Mouse (Mus musculus) left cerebral cortex, postnatal 4 days (tissue): ENCODE measurements around the gene Dmrta2. TPM values are rescaled to one million over a fixed set of nuclear protein-coding genes. Genes with fewer than 3 reads are reported as not detected.
A peak's percentile ranks its signal among the peaks of the same experiment; 100 is the strongest.

Experiments
- DNase-seq: peaks from one replicate; pipeline ENCODE4 v3.0.0-alpha.2; 2022
- intact Hi-C: fragments of 180-260 bp; cut with DNase I; formaldehyde crosslinking; loops from one replicate; pipeline ENCODE4 v1.15.1; 2025
- total RNA-seq, 2 experiments: library from RNA; stranded (reverse); gene quantifications; 2 replicates each; pipeline ENCODE4 v1.2.3; 2021

Dmrta2 gene
- total RNA-seq = 1 to 10 TPM; 3.2 to 4.7 TPM

DNA sequence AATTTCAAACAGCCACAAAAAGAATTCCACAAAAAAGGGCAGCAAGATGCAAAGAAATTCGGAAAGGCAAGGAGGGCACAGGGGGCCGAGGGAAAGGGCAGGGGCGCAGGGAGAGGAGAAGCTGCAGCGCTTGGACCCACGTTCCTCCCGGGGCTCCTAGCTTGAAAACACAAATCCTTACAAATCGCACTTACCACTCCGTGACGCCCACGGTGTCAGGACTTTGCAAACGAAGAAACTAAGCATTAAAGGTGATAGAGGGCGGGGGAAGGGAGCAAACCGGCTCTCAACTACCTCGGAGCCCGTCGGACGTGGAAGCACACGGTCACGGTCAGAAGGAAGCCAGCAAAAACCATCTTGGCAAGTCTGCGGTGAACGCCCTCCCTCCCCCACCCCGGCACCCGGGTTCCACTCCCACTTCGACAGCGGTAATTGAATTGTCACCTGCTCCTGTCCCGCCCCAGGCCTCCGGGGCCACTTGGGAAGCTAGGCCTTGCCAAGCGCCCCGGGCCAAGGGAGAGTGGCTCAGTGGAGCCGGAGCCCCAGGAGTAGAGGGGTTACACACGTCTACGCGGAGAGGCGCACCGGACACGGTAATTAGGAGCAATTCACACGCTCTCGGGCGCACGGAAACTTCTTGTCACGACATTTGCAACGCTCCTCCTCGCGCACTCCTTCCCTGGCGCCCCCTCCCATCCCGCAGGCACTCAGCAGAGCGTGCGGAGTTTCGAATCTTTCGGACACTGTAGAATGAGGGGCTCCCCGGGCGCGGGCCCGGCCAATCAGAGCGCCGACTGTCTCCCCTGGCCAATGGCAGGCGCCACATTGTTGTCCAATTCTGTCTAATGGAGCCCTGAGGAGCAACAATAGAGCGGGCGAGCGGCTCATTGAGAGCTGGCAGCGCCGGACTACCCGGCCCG is at the start of gene Dmrta2:
Gene Dmrta2 (plus strand): TSS at position 906 of the 920 bp plus-strand sequence.
- peak; percentile 57 for DNase-seq
- intact Hi-C loops = no loop called here

GRCm38 (mm10) chr4:109929058-109929457 is 48.8 kb upstream of the Dmrta2 start:
- no peak for DNase-seq
- intact Hi-C loops = no loop called here

GRCm38 (mm10) chr4:109930445-109930844 is 47.4 kb upstream of the Dmrta2 start:
- DNase-seq = peak; percentile 1
- intact Hi-C loops = no loop called here

DNA sequence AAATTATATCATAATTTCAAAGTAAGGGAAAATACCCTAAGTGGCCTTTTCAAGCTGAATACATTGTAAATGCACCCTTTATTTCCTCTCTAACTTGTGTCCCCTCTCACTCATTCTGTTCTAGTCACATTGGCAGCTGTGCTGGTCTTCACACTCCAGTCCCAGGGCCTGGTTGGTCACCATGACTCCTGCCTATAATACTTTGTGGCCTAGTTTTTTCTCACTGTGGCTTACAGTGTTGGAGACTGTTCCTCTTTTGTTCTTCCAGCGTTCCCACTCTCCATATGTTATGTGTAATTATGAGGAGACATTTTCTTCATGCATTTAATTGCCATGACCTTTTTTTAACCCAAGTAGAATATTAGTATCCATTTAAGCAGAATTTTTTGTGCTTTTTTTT is 46.9 kb upstream of the Dmrta2 start:
- no peak for DNase-seq
- intact Hi-C loops = no loop called here

DNA sequence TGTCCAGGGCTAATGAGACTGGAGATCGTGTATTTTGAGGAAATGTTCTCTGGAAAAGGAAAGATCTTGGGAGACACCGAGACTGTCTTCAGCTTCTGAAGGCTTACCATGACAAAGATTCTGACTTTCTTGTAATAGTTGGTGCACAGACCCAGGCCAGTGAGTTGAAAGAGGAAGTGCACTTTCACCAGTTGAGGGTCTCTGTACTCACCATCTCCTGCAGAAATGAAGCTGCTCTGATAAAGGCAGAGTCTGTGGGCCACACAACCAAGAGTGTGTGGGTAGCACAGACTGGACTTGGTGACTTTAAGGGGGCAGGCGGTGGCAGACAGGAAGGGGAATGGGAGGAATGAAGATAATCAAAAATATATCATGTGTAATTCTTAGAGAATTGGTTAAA is 41.3 kb upstream of the Dmrta2 start:
- no peak for DNase-seq
- intact Hi-C loops = no loop called here

GRCm38 (mm10) chr4:109939291-109939690 is 38.6 kb upstream of the Dmrta2 start:
- DNase-seq = no peak
- intact Hi-C loops = no loop called here

DNA sequence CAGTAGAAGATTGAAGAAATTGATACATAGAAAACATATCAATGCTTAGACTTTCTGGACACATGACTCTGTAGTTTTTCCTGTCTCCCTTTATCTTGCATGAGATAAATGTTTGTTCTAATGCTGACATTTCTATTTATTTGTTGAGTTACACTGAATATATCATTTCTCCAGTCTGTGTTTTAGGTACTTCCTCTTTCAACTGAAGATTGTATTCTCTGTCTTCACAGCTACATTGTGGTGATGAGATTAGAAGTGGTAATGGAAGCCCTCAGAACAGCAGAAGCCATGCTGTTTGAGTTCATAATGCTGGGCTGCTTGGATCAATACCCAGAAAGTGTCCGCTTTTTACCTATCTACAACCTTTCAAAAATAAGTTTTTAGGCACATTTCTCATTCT is 32.3 kb upstream of the Dmrta2 start:
- intact Hi-C loops = no loop called here
- DNase-seq = no peak

DNA sequence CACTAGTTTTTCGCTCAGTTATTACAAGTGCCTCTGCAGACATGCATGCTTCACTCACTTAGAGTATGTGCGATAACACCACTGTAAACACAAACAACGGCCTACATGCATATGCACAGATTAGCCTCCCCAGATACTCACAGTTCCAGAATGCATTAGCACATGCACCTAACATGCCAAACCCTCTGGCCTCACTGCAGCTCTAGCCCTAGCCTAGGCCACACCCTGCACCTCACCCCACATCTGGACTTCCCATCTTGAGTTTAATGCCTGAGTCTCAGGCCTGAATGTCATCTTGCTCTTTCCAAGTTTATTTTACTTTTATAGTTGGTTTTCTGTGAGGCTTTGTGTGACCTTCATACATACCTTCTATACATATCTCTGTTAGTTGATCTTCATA is 28.5 kb upstream of the Dmrta2 start:
- DNase-seq = no peak
- intact Hi-C loops = no loop called here

- no peak for DNase-seq
- intact Hi-C loops = no loop called here
These were observed 24.3 kb upstream of the Dmrta2 start for GRCm38 (mm10) chr4:109953509-109953908.

DNA sequence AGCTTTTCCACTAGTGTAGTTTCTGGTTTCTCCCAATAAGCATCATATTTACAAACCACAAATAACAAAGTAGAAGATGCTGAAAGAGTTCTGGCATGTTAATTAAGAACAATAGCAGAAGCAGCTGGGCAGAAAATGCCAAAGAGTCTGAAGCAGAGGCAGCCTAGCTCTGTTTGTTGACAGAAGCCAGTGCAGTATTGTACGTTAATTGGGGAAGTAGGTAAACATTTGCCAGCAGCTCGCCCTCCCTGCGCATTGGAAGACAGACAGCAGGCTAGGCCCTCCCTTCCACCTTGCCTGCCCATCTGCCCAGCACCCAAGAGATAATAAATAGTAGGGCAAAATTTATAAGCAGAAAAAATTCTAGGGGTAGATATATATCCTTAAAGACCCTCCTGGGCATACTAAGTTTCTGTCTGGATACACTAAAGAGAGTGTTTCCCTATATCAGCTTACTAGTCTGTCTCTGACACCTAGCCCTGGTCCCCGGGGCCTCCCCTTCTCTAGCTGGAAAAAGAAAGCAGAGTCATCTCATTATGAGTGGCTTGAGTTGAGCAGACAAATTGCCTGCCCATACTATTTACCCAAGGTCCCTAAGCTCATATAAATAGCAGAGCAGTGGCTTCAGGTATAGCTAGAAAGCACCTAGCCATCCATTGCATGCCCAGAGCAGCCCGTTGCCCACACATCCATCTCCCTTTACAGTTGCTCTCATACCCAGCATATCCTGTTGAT is 17.5 kb upstream of the Dmrta2 start:
- intact Hi-C loops = no loop called here
- no peak for DNase-seq

DNA sequence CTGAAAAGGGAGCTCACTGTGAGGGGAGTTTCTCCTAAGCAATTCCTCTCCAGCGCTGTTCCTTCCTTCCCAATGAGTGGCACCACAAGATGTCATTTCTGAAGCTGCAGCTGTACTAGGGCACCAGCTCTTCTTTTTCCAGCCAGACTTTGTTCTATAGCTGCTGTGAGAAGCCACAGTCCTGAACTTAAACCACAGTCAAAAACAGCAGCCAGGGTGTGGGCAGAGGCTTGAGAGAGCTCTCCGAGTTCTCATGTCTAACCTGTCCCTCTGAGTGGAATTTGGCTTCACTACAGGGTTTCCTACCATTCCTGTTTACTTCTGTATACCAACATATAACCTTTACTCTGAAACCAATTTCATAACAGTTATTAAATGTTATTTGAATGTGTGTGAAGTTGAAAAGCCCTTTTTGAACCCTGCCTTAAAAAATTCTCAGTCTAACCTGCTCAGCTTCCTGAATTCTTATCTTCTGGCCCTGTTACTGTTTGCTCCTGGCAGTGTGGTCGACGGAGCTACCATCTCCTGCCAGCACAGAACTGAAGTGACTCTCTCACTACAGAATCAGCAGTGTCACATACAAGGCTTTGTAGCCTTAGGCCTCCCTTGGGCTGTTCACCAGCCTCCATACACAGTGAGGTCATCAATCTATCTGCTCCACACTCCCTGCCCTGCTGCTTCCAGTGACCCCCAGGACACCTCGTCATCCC is 14.1 kb upstream of the Dmrta2 start:
- intact Hi-C loops = no loop called here
- DNase-seq = no peak

- no peak for DNase-seq
- intact Hi-C loops = no loop called here
These were observed 8.3 kb upstream of the Dmrta2 start for GRCm38 (mm10) chr4:109969561-109969960.

- intact Hi-C loops = no loop called here
These were observed 3.7 kb upstream of the Dmrta2 start for GRCm38 (mm10) chr4:109973991-109974654.

DNA sequence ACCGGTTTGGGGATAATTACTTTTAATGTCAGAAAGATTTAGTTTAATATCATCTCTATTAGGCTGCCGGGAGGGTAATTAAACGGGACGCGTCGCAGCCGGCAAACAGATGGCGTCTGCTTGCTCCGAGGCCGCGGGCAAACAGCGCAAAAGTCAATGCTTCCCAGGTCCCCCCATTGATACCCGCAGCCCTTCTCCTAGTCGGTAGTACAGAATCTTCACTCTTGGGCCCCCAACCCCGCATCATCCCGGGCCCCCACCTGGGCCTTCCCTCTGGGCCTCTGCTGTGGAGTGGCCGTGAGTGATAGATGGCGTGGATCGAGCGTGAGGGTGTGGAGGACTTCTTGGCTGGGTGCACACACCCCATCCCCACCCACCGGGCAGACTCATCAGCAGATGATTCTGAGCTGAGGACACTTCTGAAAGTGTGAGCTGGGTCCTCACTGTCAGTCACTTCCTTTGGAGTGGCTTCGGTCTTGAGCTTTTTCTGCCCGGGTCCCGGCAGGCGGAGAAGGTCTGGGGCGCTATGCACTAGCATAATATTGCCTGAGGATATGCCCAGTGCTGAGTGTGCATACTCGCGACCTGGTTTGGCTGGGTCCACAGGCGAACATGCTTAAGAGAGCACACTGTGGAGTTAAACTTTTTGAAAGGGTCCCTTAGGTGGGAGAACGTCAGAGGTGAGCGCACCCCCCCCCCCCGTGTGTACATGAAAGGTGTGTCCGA is 3.0 kb upstream of the Dmrta2 start:
- no peak for DNase-seq
- intact Hi-C loops = no loop called here

More at GRCm38 (mm10) chr4:109973991-109974654, 3.7 kb upstream of the Dmrta2 start:
- no peak for DNase-seq

DNA sequence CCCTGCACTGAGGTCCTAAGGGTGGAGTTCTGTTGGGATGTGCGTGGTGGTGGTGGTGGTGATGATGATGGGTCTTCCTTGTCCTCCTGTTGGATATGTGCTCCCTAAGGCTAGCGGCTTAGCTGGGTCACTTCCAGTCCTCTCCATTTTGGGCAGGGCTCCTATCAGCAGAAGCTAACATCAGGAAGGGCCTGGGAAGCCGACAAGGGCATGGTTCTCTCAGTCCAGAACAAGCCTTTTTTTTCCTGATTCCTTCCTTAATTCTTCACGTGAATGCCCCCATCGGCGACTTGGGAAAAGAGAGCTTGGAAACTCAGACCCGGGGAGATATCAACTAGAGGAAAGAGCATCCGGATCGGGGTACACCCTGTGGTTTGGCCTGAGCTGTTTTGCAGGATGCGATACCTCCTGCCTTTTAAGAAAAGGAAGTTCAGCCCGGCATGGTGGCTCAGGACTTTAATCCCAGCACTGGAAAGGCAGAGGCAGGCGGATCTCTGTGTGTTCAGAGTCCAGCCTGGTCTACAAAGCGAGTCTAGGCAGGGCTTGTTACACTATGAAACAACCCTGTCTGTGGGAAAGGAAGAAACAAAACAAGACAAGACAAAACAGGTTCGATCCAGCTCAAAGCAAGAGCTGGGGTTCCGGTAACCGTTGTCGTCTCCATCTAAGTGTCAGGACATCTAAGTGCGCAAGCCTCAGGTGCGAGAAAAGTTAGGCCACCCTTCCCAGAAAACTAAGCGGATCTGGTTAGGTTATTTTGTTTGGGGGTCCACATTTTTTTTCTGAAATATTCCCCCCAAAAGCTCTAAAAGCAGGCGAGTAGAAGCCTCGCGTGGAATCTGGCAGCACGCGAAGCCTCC is 2.2 kb upstream of the Dmrta2 start:
- no peak for DNase-seq
- intact Hi-C loops = no loop called here

DNA sequence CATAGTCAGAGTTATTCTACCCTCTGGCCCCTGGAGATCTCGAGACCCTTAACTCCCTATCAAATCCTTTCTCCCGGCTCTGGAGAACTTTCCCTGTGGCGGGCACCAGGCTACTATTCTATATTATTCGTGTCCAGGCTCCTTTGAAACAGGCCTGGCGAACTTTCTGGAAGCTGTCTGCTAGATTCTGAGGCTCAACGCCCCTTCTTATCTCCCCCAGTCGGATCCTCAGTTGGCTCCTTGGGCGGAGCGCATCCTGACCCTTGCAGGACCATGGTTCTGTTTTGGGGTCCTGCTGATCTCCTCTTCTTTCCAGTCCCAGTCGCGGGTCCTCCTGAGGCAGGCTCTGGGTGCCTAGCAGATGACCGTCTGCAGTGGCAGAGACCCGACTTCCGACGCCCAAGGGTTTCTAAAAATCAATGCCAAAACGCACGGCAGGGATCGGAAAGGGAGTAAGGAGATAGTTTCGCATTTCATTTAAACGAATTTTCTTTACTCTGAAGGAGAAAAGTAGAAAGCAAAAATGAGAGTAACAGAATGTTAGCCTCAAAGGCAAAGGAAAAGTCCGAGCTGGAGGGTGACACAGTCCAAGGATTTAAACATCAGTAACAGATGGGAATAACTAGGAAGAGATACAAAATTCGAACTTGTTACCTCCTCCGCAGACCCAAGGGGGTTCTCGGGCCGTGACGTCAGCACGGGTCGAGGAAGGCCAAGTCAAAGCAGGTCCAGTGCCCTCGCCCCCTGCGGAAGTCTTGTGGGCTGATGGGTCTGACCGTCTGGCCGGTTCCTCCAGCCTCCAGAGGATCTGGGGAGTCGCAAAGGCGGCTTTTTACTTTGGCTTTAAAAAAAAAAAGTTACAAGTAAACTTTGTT is 1.3 kb upstream of the Dmrta2 start:
- intact Hi-C loops = no loop called here
- no peak for DNase-seq

- intact Hi-C loops = no loop called here
- DNase-seq = no peak
These were observed 410 bp downstream of the Dmrta2 start for GRCm38 (mm10) chr4:109978068-109978857.
